Mouse (Mus musculus): ENCODE results near the gene Pfdn5. TPM values are rescaled to one million over a fixed set of nuclear protein-coding genes. Genes with fewer than 3 reads are reported as not detected.

Gene Pfdn5
- polyA plus RNA-seq, 2 experiments: 331 to 527 TPM

DNA sequence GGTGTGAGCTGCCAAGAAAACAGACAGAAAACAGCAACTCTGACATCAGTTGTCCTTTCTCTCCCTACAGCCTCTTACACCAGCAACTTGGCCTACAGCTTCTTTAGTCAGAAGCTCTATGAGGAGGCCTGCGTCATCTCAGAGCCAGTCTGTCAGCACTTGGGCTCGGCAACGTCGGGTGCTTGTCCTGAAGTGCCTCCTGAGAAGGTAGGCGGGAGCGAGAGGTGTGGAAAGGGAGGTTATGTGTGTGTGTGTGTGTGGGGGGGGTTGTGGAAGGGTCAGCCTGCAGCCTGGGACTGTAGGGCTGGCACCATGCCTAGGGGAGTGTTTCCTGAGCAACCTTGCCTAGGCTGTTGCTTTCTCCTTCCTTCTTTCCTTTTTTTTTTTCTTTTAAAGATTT, 23.4 kb upstream of the Pfdn5 start:
- Histone ChIP-seq H3K27ac (replicated peaks; ENCODE audit: low read depth, low read length) (no peak overlapping the region), H3K4me2 (replicated peaks; ENCODE audit: low read depth, low read length, severe bottlenecking) (no peak overlapping the region), H3K4me3 (replicated peaks; ENCODE audit: low read length) (no peak overlapping the region), H3K9me3 (ENCODE audit: control insufficient read depth, low read length) (no peaks in the 10 kb centered on the region), H3K27me3 (ENCODE audit: control insufficient read depth, insufficient read depth, low read length) (no peaks in the 10 kb centered on the region), H3K36me3 (ENCODE audit: control insufficient read depth, insufficient read depth, low read length) (peaks cover 81% of the 10 kb centered on the region), H3K9ac (ENCODE audit: low read depth, low read length, severe bottlenecking) (no peak overlapping the region), H3K4me1 (ENCODE audit: control insufficient read depth, insufficient read depth, low read length) (no peaks in the 10 kb centered on the region)
- no peak for DNase-seq (ENCODE audit: low spot score)
- TF ChIP-seq POLR2A (IDR thresholded peaks at IDR 0.05; ENCODE audit: borderline replicate concordance, extremely low read depth, insufficient read depth, insufficient read length): no peak
- WGBS: 82% methylated on average over 6 of the region's 6 CpGs
- no peak for ATAC-seq (ENCODE audit: low FRiP score, low read depth)

DNA sequence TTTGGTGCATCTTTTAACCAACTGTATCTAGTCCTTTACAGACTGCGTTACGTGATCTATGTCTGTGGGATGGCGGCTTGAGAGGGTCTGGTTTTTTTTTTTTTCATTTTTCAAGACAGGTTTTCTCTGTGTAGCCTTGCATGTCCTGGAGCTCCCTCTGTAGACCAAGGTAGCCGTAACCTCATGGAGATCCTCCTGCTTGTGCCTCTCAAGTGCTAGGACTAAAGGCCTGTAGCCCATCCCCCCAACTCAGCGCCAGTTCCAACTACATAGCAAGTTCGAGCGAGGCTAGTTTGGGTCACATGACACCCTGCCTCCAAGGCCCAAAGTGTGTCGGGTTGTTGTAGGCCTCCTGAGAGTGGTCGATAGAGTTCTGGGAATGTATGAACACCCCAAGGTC, 17.2 kb upstream of the Pfdn5 start:
- no peak overlapping the region for H3K4me2 ChIP-seq (replicated peaks; ENCODE audit: low read depth, low read length, severe bottlenecking)
- no peaks in the 10 kb centered on the region for H3K9me3 ChIP-seq (ENCODE audit: control insufficient read depth, low read length)
- peaks cover 76% of the 10 kb centered on the region for H3K36me3 ChIP-seq (ENCODE audit: control insufficient read depth, insufficient read depth, low read length)
- no peak for TF ChIP-seq POLR2A (IDR thresholded peaks at IDR 0.05; ENCODE audit: borderline replicate concordance, extremely low read depth, insufficient read depth, insufficient read length)
- no peak overlapping the region for H3K4me3 ChIP-seq (replicated peaks; ENCODE audit: low read length)
- 82% methylated on average over 9 of the region's 9 CpGs for WGBS
- H3K9ac ChIP-seq (ENCODE audit: low read depth, low read length, severe bottlenecking): no peak overlapping the region
- no peaks in the 10 kb centered on the region for H3K4me1 ChIP-seq (ENCODE audit: control insufficient read depth, insufficient read depth, low read length)
- DNase-seq (ENCODE audit: low spot score) (no peak), ATAC-seq (ENCODE audit: low FRiP score, low read depth) (no peak)
- no peak overlapping the region for H3K27ac ChIP-seq (replicated peaks; ENCODE audit: low read depth, low read length)
- H3K27me3 ChIP-seq (ENCODE audit: control insufficient read depth, insufficient read depth, low read length): no peaks in the 10 kb centered on the region

DNA sequence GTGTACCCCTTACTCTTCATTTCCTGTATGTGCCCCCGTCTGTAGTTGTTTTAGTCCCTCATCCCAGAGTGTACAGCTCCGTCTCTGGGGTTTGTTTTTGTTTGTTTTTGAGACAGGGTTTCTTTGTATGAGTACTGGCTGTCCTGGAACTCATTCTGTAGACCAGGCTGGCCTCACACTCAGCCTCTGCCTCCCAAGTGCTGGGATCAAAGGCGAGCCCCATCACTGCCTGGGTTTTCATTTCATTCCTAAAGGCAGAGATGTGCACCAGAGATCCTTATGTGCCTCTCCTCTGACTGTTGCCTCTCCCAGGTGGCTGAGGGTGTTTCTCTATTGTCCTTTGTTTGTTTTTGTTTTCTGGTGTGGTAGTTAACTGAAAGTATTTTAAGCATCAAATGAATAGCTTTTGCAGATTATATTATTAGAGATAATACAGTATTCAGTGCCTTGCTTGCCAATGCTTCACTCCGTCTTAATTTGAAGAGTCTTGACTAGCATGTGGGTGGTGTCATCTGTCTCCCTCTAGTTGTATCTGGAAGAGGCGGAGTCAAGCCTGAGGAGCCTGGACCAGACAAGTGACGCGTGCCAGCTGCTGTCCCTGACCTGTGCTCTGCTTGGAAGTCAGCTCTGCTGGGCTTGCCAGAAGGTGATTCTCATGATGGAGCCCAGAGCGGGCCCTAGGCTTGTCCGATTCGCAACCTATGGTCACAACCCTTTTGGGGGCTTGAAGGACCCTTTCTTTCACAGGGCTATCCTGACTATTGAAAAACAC, 15.7 kb upstream of the Pfdn5 start:
- Histone ChIP-seq H3K36me3 (ENCODE audit: control insufficient read depth, insufficient read depth, low read length) (peaks cover 76% of the 10 kb centered on the region), H3K27me3 (ENCODE audit: control insufficient read depth, insufficient read depth, low read length) (no peaks in the 10 kb centered on the region), H3K9me3 (ENCODE audit: control insufficient read depth, low read length) (no peaks in the 10 kb centered on the region), H3K4me1 (ENCODE audit: control insufficient read depth, insufficient read depth, low read length) (no peaks in the 10 kb centered on the region), H3K9ac (ENCODE audit: low read depth, low read length, severe bottlenecking) (no peak overlapping the region), H3K4me2 (replicated peaks; ENCODE audit: low read depth, low read length, severe bottlenecking) (no peak overlapping the region), H3K27ac (replicated peaks; ENCODE audit: low read depth, low read length) (no peak overlapping the region), H3K4me3 (replicated peaks; ENCODE audit: low read length) (no peak overlapping the region)
- no peak for TF ChIP-seq POLR2A (IDR thresholded peaks at IDR 0.05; ENCODE audit: borderline replicate concordance, extremely low read depth, insufficient read depth, insufficient read length)
- WGBS: 84% methylated on average over 10 of the region's 10 CpGs
- ATAC-seq (ENCODE audit: low FRiP score, low read depth) (no peak), DNase-seq (ENCODE audit: low spot score) (no peak)

DNA sequence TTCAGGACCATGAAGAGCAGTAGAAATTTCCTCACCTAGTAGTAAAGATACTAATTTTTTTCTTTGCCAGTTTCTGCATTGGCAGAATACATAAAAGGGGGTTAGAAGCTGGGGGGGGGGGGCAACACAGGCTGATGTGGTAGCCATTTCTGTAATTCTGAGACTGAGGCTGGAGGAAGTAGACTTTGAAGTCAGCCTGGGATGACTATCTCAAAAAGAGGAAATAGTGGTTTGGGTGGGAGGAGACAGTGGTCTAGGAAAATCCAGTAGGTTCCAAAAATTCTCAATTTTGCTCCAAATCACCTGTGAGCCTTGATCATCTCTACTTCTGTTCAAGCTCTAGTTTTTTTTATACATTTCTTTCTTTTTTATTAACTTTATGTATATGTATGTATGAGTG, 14.4 kb upstream of the Pfdn5 start:
- TF ChIP-seq POLR2A (IDR thresholded peaks at IDR 0.05; ENCODE audit: borderline replicate concordance, extremely low read depth, insufficient read depth, insufficient read length): no peak
- no peaks in the 10 kb centered on the region for H3K9me3 ChIP-seq (ENCODE audit: control insufficient read depth, low read length)
- no peak overlapping the region for H3K4me2 ChIP-seq (replicated peaks; ENCODE audit: low read depth, low read length, severe bottlenecking)
- H3K4me3 ChIP-seq (replicated peaks; ENCODE audit: low read length): no peak overlapping the region
- no peak overlapping the region for H3K27ac ChIP-seq (replicated peaks; ENCODE audit: low read depth, low read length)
- ATAC-seq (ENCODE audit: low FRiP score, low read depth) (no peak), DNase-seq (ENCODE audit: low spot score) (no peak)
- H3K36me3 ChIP-seq (ENCODE audit: control insufficient read depth, insufficient read depth, low read length): peaks cover 76% of the 10 kb centered on the region
- H3K9ac ChIP-seq (ENCODE audit: low read depth, low read length, severe bottlenecking): no peak overlapping the region
- no peaks in the 10 kb centered on the region for H3K4me1 ChIP-seq (ENCODE audit: control insufficient read depth, insufficient read depth, low read length)
- no peaks in the 10 kb centered on the region for H3K27me3 ChIP-seq (ENCODE audit: control insufficient read depth, insufficient read depth, low read length)

DNA sequence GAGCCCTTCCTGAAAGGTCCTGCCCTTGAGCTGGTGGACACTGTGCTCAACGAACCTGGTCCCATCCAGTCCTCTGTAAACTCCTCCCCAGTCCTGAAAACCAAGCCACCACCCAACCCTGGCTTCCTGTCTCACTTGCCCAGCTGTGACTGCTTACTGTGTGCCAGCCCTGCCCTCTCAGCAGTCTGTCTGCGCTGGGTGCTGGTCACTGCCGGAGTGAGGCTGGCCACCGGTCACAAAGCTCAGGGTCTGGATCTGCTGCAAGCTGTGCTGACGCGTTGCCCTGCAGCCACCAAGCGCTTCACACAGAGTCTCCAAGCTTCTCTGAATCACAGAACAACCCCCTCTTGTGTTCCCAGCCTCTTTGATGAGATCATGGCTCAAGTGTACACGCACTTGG, 10.6 kb upstream of the Pfdn5 start:
- Histone ChIP-seq H3K4me3 (replicated peaks; ENCODE audit: low read length) (no peak overlapping the region), H3K36me3 (ENCODE audit: control insufficient read depth, insufficient read depth, low read length) (peaks cover 85% of the 10 kb centered on the region), H3K27ac (replicated peaks; ENCODE audit: low read depth, low read length) (no peak overlapping the region), H3K4me1 (ENCODE audit: control insufficient read depth, insufficient read depth, low read length) (no peaks in the 10 kb centered on the region), H3K9ac (ENCODE audit: low read depth, low read length, severe bottlenecking) (no peak overlapping the region), H3K27me3 (ENCODE audit: control insufficient read depth, insufficient read depth, low read length) (no peaks in the 10 kb centered on the region), H3K9me3 (ENCODE audit: control insufficient read depth, low read length) (no peaks in the 10 kb centered on the region), H3K4me2 (replicated peaks; ENCODE audit: low read depth, low read length, severe bottlenecking) (no peak overlapping the region)
- 93% methylated on average over 8 of the region's 8 CpGs for WGBS
- ATAC-seq (ENCODE audit: low FRiP score, low read depth): no peak
- DNase-seq (ENCODE audit: low spot score): no peak
- no peak for TF ChIP-seq POLR2A (IDR thresholded peaks at IDR 0.05; ENCODE audit: borderline replicate concordance, extremely low read depth, insufficient read depth, insufficient read length)

Data from limb, embryonic 14.5 days (tissue).